Mouse (Mus musculus) cortical plate, adult 2 months (tissue): ENCODE results near the gene Steap3.
A peak's percentile ranks its signal among the peaks of the same experiment; 100 is the strongest.

Source experiments
- CTCF ChIP-seq: fragments of 200-500 bp; IDR thresholded peaks from 2 replicates; pipeline ENCODE4 v1.5.1; 2011; ENCODE audit warnings: mild to moderate bottlenecking, control low read depth, low read length; ENCODE audit not compliant: insufficient read depth; ENCODE audit errors: extremely low read depth
- POLR2A ChIP-seq: fragments of 200-500 bp; IDR thresholded peaks from 2 replicates; pipeline ENCODE4 v1.6.1; 2011; ENCODE audit warnings: mild to moderate bottlenecking, low read length, control low read depth; ENCODE audit not compliant: insufficient read depth; ENCODE audit errors: extremely low read depth

DNA sequence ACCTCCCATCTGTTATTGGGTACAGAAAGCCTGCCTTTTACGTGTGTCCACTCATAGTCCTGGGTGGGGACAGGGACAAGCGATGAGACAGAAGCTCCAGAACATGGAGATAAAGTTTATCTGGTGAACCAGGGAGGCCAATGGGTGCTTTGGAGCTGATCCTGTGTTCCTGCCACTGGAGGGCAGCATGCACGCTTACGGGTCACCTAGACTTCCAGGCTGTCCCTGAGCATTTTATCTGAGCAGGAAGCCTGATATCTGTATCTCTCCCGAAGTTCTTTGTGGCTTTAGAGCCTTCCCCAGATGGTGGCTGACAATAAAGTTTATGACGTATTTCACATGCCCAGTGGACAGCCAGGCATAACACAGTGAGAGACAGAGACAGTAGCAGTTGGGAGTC lies 41.2 kb downstream of the Steap3 start:
- TF ChIP-seq POLR2A (no peak), CTCF (peak; percentile 76)
